Mouse (Mus musculus): ENCODE data around the gene Slc35a3. TPM values are rescaled to one million over a fixed set of nuclear protein-coding genes. Genes with fewer than 3 reads are reported as not detected.

Slc35a3 gene
- polyA plus RNA-seq, 1 experiment from 2014 or later = 12.0 TPM

GRCm38 (mm10) chr3:116653278-116653945, 59.2 kb downstream of the Slc35a3 start:
- peaks cover 21% of the 10 kb centered on the region for H3K36me3 ChIP-seq
- H3K9me3 ChIP-seq (replicated peaks) = no peaks in the 10 kb centered on the region
- H3K4me3 ChIP-seq = no peak overlapping the region
- no peak for ATAC-seq
- WGBS (ENCODE audit: insufficient replicate concordance) = 59% methylated on average over 5 of the region's 5 CpGs
- H3K4me1 ChIP-seq = peaks cover 66% of the 10 kb centered on the region
- no peak overlapping the region for H3K9ac ChIP-seq
- no peak overlapping the region for H3K4me2 ChIP-seq
- no peaks in the 10 kb centered on the region for H3K27me3 ChIP-seq (replicated peaks)
- 0 out of 2 replicates have a peak overlapping the region, but pooled peaks have one; percentile 7 for H3K27ac ChIP-seq

GRCm38 (mm10) chr3:116652033-116652446, 60.6 kb downstream of the Slc35a3 start:
- Histone ChIP-seq H3K36me3 (peaks cover 32% of the 10 kb centered on the region), H3K4me3 (no peak overlapping the region), H3K27ac (no peak overlapping the region), H3K9me3 (replicated peaks) (no peaks in the 10 kb centered on the region), H3K9ac (no peak overlapping the region), H3K4me2 (no peak overlapping the region), H3K4me1 (peaks cover 53% of the 10 kb centered on the region), H3K27me3 (replicated peaks) (no peaks in the 10 kb centered on the region)
- 71% methylated on average over 3 of the region's 3 CpGs for WGBS (ENCODE audit: insufficient replicate concordance)
- no peak for ATAC-seq

DNA sequence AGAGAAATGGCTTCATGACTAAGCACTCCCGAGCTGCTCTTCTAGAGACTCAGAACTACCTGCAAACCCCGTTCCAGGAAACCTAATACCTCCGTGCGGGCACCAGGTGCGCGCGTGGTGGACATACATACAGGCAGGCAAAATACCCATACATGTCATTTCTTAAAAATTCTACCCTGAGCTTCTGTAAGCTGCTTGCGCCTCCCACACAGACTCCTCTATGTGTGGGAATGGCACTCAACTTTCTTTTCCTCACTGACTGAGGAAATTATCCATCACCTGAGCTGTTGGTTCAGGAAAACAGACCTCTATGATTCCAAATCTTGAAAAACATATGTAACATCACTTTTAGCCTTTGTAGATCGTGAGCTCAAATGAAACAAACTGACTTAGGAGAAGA, 61.9 kb downstream of the Slc35a3 start:
- no peaks in the 10 kb centered on the region for H3K9me3 ChIP-seq (replicated peaks)

GRCm38 (mm10) chr3:116648805-116649204, 63.8 kb downstream of the Slc35a3 start:
- Histone ChIP-seq H3K27ac (peak overlapping the region; percentile 17; the same call in 1 of the 2 replicates), H3K4me1 (peaks cover 32% of the 10 kb centered on the region), H3K4me3 (no peak overlapping the region), H3K27me3 (replicated peaks) (no peaks in the 10 kb centered on the region), H3K4me2 (no peak overlapping the region), H3K9me3 (replicated peaks) (no peaks in the 10 kb centered on the region), H3K36me3 (peaks cover 62% of the 10 kb centered on the region), H3K9ac (no peak overlapping the region)
- 83% methylated on average over 7 of the region's 7 CpGs for WGBS (ENCODE audit: insufficient replicate concordance)
- ATAC-seq = no peak

More for the DNA sequence above, 61.9 kb downstream of the Slc35a3 start:
- Histone ChIP-seq H3K9ac (no peak overlapping the region), H3K4me3 (no peak overlapping the region), H3K36me3 (peaks cover 45% of the 10 kb centered on the region), H3K4me1 (peaks cover 42% of the 10 kb centered on the region), H3K4me2 (no peak overlapping the region), H3K27ac (no peak overlapping the region), H3K27me3 (replicated peaks) (no peaks in the 10 kb centered on the region)
- ATAC-seq = no peak
- 90% methylated on average over 9 of the region's 9 CpGs for WGBS (ENCODE audit: insufficient replicate concordance)

- no peaks in the 10 kb centered on the region for H3K27me3 ChIP-seq (replicated peaks)
- no peak overlapping the region for H3K4me3 ChIP-seq
- no peak overlapping the region for H3K9ac ChIP-seq
- no peak for ATAC-seq
- H3K4me1 ChIP-seq = peaks cover 25% of the 10 kb centered on the region
- H3K27ac ChIP-seq = no peak overlapping the region
- WGBS (ENCODE audit: insufficient replicate concordance) = 86% methylated on average over 1 of the region's 1 CpGs
- H3K36me3 ChIP-seq = peaks cover 85% of the 10 kb centered on the region
- H3K4me2 ChIP-seq = no peak overlapping the region
- H3K9me3 ChIP-seq (replicated peaks) = no peaks in the 10 kb centered on the region
Measured at GRCm38 (mm10) chr3:116646387-116646786, 66.2 kb downstream of the Slc35a3 start.

DNA sequence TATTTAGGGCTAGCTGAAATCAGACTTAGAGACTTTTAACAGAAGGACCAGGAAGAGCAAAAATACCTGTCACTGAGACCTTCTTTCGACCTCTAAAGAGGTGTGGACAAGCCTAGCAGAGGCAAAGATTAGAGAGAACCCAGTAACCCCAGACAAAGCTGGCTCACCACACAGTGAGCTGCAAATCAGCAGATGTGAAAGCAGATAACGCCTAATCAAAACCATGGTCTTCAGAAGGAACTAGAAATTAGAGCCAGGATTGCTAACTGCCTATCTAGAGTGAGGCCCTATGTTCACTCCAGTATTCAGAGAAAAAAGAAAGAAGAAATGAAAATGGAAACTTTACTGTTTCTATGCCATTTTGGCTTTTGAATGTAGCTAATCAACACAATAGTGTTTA, 70.3 kb downstream of the Slc35a3 start:
- WGBS (ENCODE audit: insufficient replicate concordance) = 72% methylated on average over 2 of the region's 2 CpGs
- Histone ChIP-seq H3K27ac (no peak overlapping the region), H3K9ac (no peak overlapping the region), H3K4me3 (no peak overlapping the region), H3K4me2 (no peak overlapping the region), H3K27me3 (replicated peaks) (no peaks in the 10 kb centered on the region), H3K9me3 (replicated peaks) (no peaks in the 10 kb centered on the region), H3K36me3 (peaks cover 95% of the 10 kb centered on the region), H3K4me1 (peaks cover 16% of the 10 kb centered on the region)
- peak; percentile 41; the same call in 1 of the 2 replicates for ATAC-seq

- Histone ChIP-seq H3K27me3 (replicated peaks) (no peaks in the 10 kb centered on the region), H3K36me3 (peaks cover 94% of the 10 kb centered on the region), H3K9me3 (replicated peaks) (no peaks in the 10 kb centered on the region), H3K27ac (no peak overlapping the region), H3K4me2 (no peak overlapping the region), H3K4me3 (no peak overlapping the region), H3K9ac (no peak overlapping the region), H3K4me1 (peaks cover 16% of the 10 kb centered on the region)
- 92% methylated on average over 6 of the region's 6 CpGs for WGBS (ENCODE audit: insufficient replicate concordance)
- ATAC-seq = no peak
Measured at GRCm38 (mm10) chr3:116641811-116642371, 70.7 kb downstream of the Slc35a3 start.

GRCm38 (mm10) chr3:116640024-116640423, 72.6 kb downstream of the Slc35a3 start:
- Histone ChIP-seq H3K27me3 (replicated peaks) (no peaks in the 10 kb centered on the region), H3K4me3 (no peak overlapping the region), H3K27ac (no peak overlapping the region), H3K9ac (no peak overlapping the region), H3K9me3 (replicated peaks) (no peaks in the 10 kb centered on the region), H3K36me3 (peaks cover 95% of the 10 kb centered on the region), H3K4me1 (peaks cover 16% of the 10 kb centered on the region), H3K4me2 (no peak overlapping the region)
- WGBS (ENCODE audit: insufficient replicate concordance) = 57% methylated on average over 1 of the region's 1 CpGs
- ATAC-seq = peak; percentile 80

DNA sequence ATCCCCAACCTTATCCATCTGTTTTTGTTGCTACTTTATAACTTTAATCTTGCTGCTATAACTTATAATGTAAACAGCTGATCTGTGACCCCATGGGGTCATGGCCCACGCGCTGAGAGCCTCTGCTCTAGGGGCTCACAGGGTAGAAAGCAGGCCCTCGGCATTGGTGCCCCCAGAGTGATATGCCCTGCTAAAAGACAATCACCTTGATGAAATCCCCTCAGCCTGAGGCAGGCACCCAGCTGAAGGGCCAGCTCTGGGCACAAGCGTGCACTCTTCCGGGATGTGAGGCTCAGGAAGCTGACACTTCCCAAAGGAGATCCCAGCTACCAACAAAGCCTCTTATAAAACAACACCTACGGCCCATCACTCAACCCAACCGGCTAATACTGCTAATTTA, 74.1 kb downstream of the Slc35a3 start:
- Histone ChIP-seq H3K36me3 (peaks cover 97% of the 10 kb centered on the region), H3K4me2 (no peak overlapping the region), H3K27ac (no peak overlapping the region), H3K9me3 (replicated peaks) (no peaks in the 10 kb centered on the region), H3K4me3 (no peak overlapping the region), H3K9ac (no peak overlapping the region), H3K27me3 (replicated peaks) (no peaks in the 10 kb centered on the region), H3K4me1 (peaks cover 15% of the 10 kb centered on the region)
- WGBS (ENCODE audit: insufficient replicate concordance) = 87% methylated on average over 7 of the region's 7 CpGs
- ATAC-seq = no peak

- peaks cover 97% of the 10 kb centered on the region for H3K36me3 ChIP-seq
- no peak overlapping the region for H3K9ac ChIP-seq
- no peak for ATAC-seq
- no peaks in the 10 kb centered on the region for H3K27me3 ChIP-seq (replicated peaks)
- no peak overlapping the region for H3K27ac ChIP-seq
- no peaks in the 10 kb centered on the region for H3K9me3 ChIP-seq (replicated peaks)
- no peak overlapping the region for H3K4me3 ChIP-seq
- H3K4me1 ChIP-seq = peaks cover 8% of the 10 kb centered on the region
- H3K4me2 ChIP-seq = no peak overlapping the region
- 78% methylated on average over 9 of the region's 9 CpGs for WGBS (ENCODE audit: insufficient replicate concordance)
Measured at GRCm38 (mm10) chr3:116637693-116638476, 74.7 kb downstream of the Slc35a3 start.

DNA sequence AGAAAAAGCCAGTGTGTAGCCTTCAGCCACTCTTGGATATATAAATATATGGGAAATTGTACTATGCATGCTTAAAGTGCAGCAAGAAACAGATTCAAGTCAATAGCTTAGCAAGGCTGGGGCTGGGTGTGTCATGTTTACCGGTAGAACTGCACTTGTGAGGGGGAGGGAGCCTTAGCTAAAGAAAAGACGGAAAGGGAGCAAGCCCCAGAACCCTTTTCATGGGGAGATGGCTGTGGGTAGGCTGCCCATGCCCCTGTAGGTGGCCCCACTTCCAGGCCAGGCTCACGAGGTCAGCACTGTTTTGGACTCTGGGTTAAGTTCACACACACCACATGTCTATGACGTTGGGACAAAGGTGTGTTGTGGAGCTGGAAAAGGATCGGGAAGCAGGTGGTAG, 76.8 kb downstream of the Slc35a3 start:
- H3K36me3 ChIP-seq = peaks cover 94% of the 10 kb centered on the region

DNA sequence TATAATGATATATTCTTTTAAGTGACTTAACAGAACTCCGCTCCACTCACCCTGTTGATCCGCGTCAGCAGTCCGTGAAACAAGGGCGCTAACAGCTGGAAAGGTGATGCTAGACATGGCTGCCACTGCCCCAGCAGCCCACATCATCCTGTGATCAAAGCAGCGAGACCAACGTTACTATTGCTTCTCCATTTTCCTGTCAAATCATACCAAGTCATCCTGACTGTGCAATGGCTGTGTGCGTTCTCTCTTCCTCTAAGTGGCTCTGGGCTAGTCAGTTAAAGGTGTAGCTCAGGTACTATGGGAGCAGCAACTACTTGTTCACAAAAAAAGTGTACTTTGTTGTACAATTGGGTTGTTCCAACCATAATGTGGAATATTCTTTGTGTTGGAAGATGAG, 77.8 kb downstream of the Slc35a3 start:
- no peak overlapping the region for H3K4me3 ChIP-seq
- no peak overlapping the region for H3K27ac ChIP-seq
- ATAC-seq = no peak
- H3K9me3 ChIP-seq (replicated peaks) = no peaks in the 10 kb centered on the region
- H3K36me3 ChIP-seq = peaks cover 93% of the 10 kb centered on the region
- H3K9ac ChIP-seq = no peak overlapping the region
- no peaks in the 10 kb centered on the region for H3K27me3 ChIP-seq (replicated peaks)
- 80% methylated on average over 8 of the region's 8 CpGs for WGBS (ENCODE audit: insufficient replicate concordance)
- H3K4me2 ChIP-seq = no peak overlapping the region
- peaks cover 1% of the 10 kb centered on the region; the same call in 1 of the 2 replicates for H3K4me1 ChIP-seq

More for the DNA sequence above, 76.8 kb downstream of the Slc35a3 start:
- ATAC-seq = no peak
- Histone ChIP-seq H3K27me3 (replicated peaks) (no peaks in the 10 kb centered on the region), H3K4me2 (no peak overlapping the region), H3K4me3 (no peak overlapping the region), H3K27ac (no peak overlapping the region), H3K4me1 (peaks cover 6% of the 10 kb centered on the region; the same call in 1 of the 2 replicates), H3K9ac (no peak overlapping the region), H3K9me3 (replicated peaks) (no peaks in the 10 kb centered on the region)
- WGBS (ENCODE audit: insufficient replicate concordance) = 70% methylated on average over 5 of the region's 5 CpGs
